Mouse (Mus musculus) kidney, adult 2 months (tissue): Measurements from ENCODE around the gene Hes5. TPM values are rescaled to one million over a fixed set of nuclear protein-coding genes. Genes with fewer than 3 reads are reported as not detected.
A peak's percentile ranks its signal among the peaks of the same experiment; 100 is the strongest.

Experiments
- DNase-seq: peaks from one replicate; pipeline ENCODE4 v3.0.0; 2021
- H3K27ac ChIP-seq: fragments of 200-500 bp; 2 replicates; pipeline ENCODE4 v1.5.1; 2012; ENCODE audit warnings: low read depth, low read length, control low read depth, inconsistent platforms; ENCODE audit not compliant: insufficient read depth
- H3K27me3 ChIP-seq: fragments of 200-500 bp; replicated peaks from 2 replicates; pipeline ENCODE4 v1.6.1; 2012; ENCODE audit warnings: mild to moderate bottlenecking, moderate library complexity, low read length, inconsistent platforms; ENCODE audit not compliant: control insufficient read depth, insufficient read depth
- H3K36me3 ChIP-seq: fragments of 200-500 bp; 2 replicates; pipeline ENCODE4 v1.6.1; 2012; ENCODE audit warnings: mild to moderate bottlenecking, moderate library complexity, low read length, inconsistent platforms; ENCODE audit not compliant: control insufficient read depth, insufficient read depth
- H3K4me1 ChIP-seq: fragments of 200-500 bp; 2 replicates; pipeline ENCODE4 v1.6.1; 2011; ENCODE audit warnings: low read length; ENCODE audit not compliant: control insufficient read depth, insufficient read depth
- H3K4me3 ChIP-seq: fragments of 200-500 bp; 2 replicates; pipeline ENCODE4 v1.5.1; 2011; ENCODE audit warnings: mild to moderate bottlenecking, low read depth, low read length, control low read depth; ENCODE audit not compliant: insufficient read depth
- CTCF ChIP-seq: fragments of 200-500 bp; conservative IDR thresholded peaks from 2 replicates; pipeline ENCODE4 v1.5.1; 2011; ENCODE audit warnings: low read depth, mild to moderate bottlenecking, control low read depth, low read length, moderate library complexity, mixed read lengths; ENCODE audit not compliant: insufficient read depth, insufficient read length
- POLR2A ChIP-seq: fragments of 200-500 bp; IDR thresholded peaks from one replicate; pipeline ENCODE4 v1.6.1; 2011; ENCODE audit warnings: low read depth, low read length, control low read depth
- WGBS: fragments of 180-500 bp; shearing (Covaris S2); methylation state at CpG from one replicate; pipeline ENCODE4 v1.1.7; 2018; 5-methylcytosine and 5-hydroxymethylcytosine counted together
- polyA plus RNA-seq: library from polyadenylated mRNA; depleted of rRNA; stranded (reverse); fragments of >200 nt; gene quantifications from 2 replicates; pipeline ENCODE4 v1.2.3, GENCODE M21; 2012

Gene Hes5
- polyA plus RNA-seq, 1 experiment = not detected

- H3K27me3 ChIP-seq = no peaks in the 10 kb centered on the region
- peak; percentile 51 for DNase-seq
- no peaks in the 10 kb centered on the region for H3K4me1 ChIP-seq
- 66% methylated on average over 12 of the region's 12 CpGs for WGBS
- no peak for TF ChIP-seq POLR2A
- no peaks in the 10 kb centered on the region for H3K36me3 ChIP-seq
- no peak overlapping the region for H3K27ac ChIP-seq
- no peak overlapping the region for H3K4me3 ChIP-seq
These were observed 31.5 kb upstream of the Hes5 start for GRCm38 (mm10) chr4:154929088-154929660.

- H3K27ac ChIP-seq = no peak overlapping the region
- no peaks in the 10 kb centered on the region for H3K4me1 ChIP-seq
- H3K4me3 ChIP-seq = no peak overlapping the region
- WGBS = 57% methylated on average over 13 of the region's 13 CpGs
- no peak for DNase-seq
- no peaks in the 10 kb centered on the region for H3K27me3 ChIP-seq
- no peaks in the 10 kb centered on the region for H3K36me3 ChIP-seq
- TF ChIP-seq POLR2A (no peak), CTCF (no peak)
These were observed 27.3 kb upstream of the Hes5 start for GRCm38 (mm10) chr4:154933306-154933907.

- H3K27me3 ChIP-seq = no peaks in the 10 kb centered on the region
- no peaks in the 10 kb centered on the region for H3K4me1 ChIP-seq
- H3K36me3 ChIP-seq = no peaks in the 10 kb centered on the region
- DNase-seq = no peak
- H3K4me3 ChIP-seq = no peak overlapping the region
- WGBS = 71% methylated on average over 2 of the region's 2 CpGs
- no peak overlapping the region for H3K27ac ChIP-seq
- no peak for TF ChIP-seq CTCF
These were observed 25.9 kb upstream of the Hes5 start for GRCm38 (mm10) chr4:154934800-154935199.

- Histone ChIP-seq H3K4me1 (no peaks in the 10 kb centered on the region), H3K4me3 (no peak overlapping the region), H3K27ac (no peak overlapping the region), H3K27me3 (no peaks in the 10 kb centered on the region), H3K36me3 (no peaks in the 10 kb centered on the region)
- WGBS = 92% methylated on average over 7 of the region's 7 CpGs
- no peak for DNase-seq
- TF ChIP-seq CTCF (no peak), POLR2A (no peak)
These were observed 24.9 kb upstream of the Hes5 start for GRCm38 (mm10) chr4:154935788-154936187.

- WGBS = 70% methylated on average over 8 of the region's 8 CpGs
- TF ChIP-seq CTCF (no peak), POLR2A (no peak)
- no peaks in the 10 kb centered on the region for H3K36me3 ChIP-seq
- no peaks in the 10 kb centered on the region for H3K27me3 ChIP-seq
- no peak for DNase-seq
- H3K4me3 ChIP-seq = no peak overlapping the region
- H3K4me1 ChIP-seq = no peaks in the 10 kb centered on the region
- H3K27ac ChIP-seq = no peak overlapping the region
These were observed 24.0 kb upstream of the Hes5 start for GRCm38 (mm10) chr4:154936542-154937255.

GRCm38 (mm10) chr4:154937746-154938145, 23.0 kb upstream of the Hes5 start:
- H3K36me3 ChIP-seq = no peaks in the 10 kb centered on the region
- H3K4me1 ChIP-seq = no peaks in the 10 kb centered on the region
- TF ChIP-seq POLR2A (no peak), CTCF (no peak)
- no peaks in the 10 kb centered on the region for H3K27me3 ChIP-seq
- no peak overlapping the region for H3K4me3 ChIP-seq
- no peak for DNase-seq
- no peak overlapping the region for H3K27ac ChIP-seq
- 75% methylated on average over 1 of the region's 1 CpGs for WGBS

GRCm38 (mm10) chr4:154940156-154940555, 20.6 kb upstream of the Hes5 start:
- Histone ChIP-seq H3K4me1 (no peaks in the 10 kb centered on the region), H3K27ac (no peak overlapping the region), H3K4me3 (no peak overlapping the region), H3K36me3 (no peaks in the 10 kb centered on the region), H3K27me3 (no peaks in the 10 kb centered on the region)
- DNase-seq = no peak
- 88% methylated on average over 2 of the region's 2 CpGs for WGBS
- TF ChIP-seq CTCF = no peak
- TF ChIP-seq POLR2A = no peak
